Mouse (Mus musculus) v-Abl transformed pro-B cells (cell line): Measurements from ENCODE around the gene Slc44a1.

ENCODE experiments used
- in situ Hi-C, 2 experiments: fragments of 400-800 bp; cut with MboI; formaldehyde crosslinking; loops; one replicate each; pipeline ENCODE4 v1.15.1; 2025; ENCODE audit not compliant: unreplicated experiment in 2 of 2

Gene Slc44a1

DNA sequence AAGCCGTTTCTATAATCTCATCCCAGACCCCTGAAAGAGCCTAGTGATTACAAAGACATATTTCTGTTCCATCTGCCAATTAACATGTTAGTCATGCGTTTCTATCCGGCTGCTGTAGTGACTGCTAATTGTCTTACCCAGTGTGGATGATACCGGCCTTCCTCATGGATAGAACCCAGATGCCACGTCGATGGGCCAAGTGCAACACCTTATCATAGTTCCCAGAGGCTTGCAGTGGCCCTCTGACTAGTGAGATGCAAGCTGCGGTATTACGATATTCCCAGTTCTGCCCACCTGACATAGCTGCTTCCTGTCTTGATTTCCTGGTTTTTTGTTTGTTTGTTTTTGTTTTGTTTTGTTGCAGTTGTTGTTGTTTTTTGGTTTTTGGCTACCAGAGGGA is 151.7 kb downstream of the Slc44a1 start:
- in situ Hi-C loops, result loop anchor here (5.0 to 10.0 kb wide), 5 partner anchors 210 to 567 kb away; no protein-coding TSS in a partner anchor

DNA sequence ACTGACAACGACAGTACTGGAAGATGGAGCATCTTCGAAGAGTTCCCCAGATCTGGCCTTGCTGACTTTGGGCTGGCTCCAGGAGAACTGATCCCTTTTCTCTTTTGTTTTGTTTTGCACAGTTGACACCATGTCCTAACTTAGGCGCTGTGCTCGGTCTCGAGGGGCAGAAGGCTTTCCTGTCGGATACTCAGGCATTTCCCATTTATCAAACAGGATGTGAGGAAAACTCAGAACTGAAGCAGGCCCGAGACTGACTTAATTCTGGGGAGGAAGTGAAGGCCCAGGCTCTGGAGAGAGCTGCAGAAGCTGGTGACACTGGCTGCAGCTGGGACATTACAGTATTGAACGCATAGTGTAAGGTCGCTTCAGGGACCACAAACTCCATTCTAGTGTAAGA is 152.2 kb downstream of the Slc44a1 start:
- in situ Hi-C loops, result loop anchor here (5.0 to 10.0 kb wide), 5 partner anchors 210 to 568 kb away; no protein-coding TSS in a partner anchor

DNA sequence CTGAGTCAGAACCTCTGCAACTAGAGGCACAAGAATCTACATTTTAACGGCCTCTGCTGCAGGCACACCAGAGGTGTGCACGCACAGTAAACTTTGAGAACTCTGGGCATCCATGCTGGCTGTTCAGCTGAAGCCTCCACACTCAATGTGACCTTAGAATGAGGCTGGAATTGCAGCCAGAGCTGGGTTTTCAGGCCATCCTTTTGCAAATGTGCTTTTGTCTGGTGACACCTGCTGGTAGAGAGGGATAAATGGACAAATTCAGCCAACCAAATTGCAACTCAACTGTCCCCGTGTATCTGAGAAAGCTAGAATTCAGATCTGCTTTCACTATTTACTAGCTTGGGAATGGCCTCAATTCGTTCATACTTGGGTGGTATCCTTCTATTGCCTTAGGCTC is 154.0 kb downstream of the Slc44a1 start:
- in situ Hi-C loops, result loop anchor here (5.0 to 10.0 kb wide), 5 partner anchors 212 to 569 kb away; no protein-coding TSS in a partner anchor

DNA sequence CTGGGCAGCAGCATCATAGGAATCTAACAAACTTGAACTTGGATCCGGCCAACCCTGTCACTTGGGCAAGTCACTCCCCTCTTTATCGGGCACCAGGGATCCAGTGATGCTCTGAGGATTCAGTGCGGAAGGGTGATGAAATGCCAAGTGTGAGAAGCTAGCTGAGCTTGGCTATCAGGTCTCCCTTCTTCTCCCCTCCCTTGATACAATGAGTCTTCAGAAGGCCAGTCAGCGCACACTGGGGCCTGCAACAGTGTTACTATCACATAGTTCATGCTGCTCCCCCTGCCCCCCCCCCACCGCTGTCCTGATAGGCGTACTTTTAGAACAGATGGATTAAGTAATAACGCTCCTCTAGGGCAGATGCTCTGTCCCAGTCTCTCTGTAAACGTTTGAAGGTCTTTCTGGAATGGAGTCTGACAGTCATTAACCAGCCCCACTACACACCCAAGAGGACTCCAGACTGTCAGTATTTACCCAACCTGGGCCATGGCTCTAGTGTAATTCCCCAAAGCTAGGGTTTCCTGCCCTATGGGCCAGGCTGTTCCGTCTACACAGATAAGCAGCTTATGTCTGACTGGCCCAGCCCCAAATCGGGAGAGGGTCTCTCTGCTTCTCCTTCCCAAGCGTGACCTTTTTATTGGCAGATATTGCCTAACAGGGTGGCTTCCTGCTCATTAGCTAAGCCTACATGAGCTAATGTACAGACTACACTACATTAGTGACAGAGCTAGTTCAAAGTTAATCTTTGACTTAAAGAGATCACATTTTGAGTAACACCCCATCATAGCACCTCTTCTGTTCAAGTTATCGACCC is 155.2 kb downstream of the Slc44a1 start:
- in situ Hi-C loops, result loop anchor here (10.0 kb wide), 3 partner anchors 249 to 571 kb away; no protein-coding TSS in a partner anchor

DNA sequence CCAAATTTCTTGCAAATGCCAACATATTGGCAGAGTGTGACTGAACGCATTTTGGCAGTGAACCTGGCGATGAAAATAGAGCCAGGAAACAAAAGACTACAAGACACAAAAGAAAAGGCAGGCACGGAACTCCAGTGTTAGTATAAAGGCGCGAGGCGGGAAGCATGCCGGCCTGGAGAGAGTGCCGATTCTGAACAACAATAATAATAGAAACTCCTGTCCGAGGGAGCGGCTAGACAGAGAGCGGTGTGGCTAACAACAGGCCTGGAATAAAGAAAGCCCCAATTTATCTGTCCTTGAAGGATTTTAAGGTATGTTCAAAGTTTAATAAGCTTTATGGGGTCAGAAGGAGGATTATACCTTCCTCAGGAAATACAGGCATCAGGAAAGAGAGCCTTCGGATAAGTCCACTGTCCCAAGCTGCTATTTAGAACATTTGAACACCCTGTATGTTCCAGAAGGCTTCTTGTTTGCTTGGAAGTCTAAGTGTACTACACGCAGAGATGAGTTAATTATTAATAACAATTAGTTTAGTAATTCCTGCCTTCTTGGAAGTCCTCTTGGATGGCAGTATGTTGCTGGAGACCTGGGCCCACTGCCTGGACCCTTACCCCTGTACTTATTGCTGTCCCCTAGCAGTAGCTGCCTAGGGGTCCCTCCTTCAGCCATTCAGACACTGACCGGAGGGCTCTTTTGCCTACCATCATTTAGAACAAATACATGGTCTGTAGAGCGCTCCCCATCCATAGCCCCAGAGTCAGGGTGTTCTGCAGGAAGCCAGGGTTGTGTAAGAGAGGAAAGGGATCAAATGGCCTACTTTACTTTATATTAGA is 156.1 kb downstream of the Slc44a1 start:
- in situ Hi-C loops, result loop anchor here (10.0 kb wide), 3 partner anchors 249 to 571 kb away; no protein-coding TSS in a partner anchor

DNA sequence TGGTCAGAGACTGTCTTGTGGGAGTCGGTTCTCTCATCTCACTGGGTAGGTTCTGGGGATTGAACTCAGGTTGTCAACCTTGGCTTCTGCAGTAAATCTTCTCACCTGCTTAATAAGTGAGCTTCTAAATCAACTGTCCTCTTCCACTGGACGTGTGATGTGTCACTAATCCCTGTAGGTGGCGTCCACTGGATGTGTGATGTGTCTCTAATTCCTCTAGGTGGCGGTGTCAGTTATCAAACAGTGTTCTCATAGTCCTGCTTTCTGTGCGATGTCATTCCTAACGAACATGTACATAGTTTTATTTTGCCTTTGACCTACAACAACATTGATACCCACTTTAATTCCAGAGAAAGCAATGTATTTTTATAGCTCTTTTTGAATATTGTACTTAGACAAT is 160.2 kb downstream of the Slc44a1 start:
- in situ Hi-C loops, result no loop called here

DNA sequence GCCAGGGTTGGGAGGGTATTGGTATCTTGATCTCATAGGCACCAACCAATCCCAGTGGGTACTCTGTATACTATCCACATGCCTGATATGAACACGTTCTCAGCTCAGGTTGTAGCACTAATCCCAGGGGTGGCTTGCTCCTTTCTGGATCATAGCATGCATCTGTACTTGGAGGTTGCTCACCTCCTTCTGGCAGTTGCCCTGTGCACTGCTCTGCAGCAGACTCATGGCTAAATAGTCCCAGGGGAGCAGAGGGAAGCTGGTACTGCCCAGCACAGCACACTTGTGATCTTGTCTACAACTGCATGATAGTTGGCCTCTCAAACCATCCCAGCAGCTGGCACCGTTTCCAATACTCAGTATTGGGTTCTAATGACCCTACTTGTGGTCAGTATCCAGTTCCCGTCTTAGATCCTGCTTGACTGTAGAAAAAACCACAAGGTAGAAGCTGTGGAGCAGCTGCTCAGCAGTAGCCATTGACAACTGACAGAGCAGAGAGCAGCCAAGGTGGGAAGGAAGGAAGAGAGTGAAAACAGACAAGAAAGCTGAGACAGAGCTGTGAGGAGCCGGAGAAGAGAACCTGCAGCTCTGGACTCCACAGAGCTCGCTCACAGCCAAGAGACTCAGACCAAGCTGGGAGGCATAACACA is 174.5 kb downstream of the Slc44a1 start:
- in situ Hi-C loops, result no loop called here

DNA sequence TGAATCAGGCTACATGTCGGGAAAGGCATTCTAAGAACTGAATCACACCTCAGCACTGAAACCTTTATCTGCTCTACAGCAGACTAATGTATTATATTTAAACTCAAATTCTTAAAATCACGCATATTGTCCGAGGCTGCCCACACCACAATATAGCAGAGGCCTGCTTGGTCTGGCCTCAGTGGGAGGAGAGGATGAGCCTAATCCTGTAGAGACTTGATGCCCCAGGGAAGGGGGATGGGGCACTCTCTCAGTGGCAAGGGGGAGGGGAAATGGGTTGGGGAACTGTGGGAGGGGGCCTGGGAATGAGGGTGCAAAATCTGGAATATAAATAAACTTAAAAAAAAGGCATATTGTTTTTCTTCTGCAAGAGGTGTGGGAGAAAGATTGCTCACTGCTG is 177.8 kb downstream of the Slc44a1 start:
- in situ Hi-C loops, result no loop called here

DNA sequence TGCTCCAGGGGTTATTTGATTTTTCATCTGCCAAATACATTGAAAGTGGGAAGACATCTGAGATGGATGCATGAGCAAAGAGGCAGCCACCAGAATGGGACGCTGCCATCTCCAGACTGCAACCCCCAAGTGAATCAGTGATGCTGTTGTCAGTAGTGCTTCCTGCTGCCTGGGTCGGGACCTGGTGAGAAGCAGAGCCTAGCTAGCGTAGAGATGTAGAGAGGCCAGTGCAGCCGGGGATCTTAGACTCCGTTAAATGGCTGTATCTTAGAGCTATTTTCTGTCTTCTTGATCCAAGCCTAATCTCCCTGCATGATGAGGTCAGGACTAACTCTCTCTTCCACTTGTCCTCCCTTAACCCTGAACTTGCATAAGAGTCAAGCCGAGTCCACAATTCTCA is 179.9 kb downstream of the Slc44a1 start:
- in situ Hi-C loops, result no loop called here

DNA sequence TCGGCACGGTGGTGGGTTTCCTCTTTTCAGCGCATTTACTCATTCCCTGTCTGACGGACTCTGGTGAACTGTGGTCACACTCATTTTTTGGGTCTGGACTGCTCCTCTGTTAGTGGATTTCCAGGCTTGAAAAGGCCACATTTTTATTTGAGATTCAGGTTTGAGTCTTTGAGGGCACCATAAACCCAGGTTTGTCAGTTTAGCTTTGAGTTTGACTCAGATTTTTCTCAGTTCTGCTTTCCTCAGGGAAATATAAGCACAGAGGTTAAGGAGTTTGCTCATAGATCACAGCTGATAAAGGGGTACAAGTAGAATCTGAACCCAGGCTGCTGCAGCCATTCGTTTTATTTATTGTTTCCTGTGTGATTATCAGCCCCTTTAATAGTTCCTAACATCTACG is 180.9 kb downstream of the Slc44a1 start:
- in situ Hi-C loops, result no loop called here

DNA sequence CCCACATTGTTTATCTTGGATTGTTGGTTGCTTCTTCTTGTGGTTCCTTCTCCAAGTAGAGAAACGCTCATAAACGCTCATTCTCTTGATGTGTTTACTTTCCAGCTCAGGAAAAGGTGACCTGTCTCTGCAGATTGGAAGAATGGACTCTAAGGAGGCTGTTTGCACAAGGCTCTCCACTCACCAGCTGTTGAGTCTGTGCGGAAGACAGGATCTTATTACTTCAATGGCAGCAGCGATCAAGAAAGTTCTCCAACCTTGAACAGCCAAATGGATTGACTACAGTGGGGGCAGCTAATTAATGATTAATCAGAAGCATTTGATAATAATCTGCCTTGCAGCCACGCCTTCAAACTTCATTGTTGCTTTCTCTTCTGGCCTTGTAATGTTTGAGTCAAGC is 181.3 kb downstream of the Slc44a1 start:
- in situ Hi-C loops, result no loop called here

DNA sequence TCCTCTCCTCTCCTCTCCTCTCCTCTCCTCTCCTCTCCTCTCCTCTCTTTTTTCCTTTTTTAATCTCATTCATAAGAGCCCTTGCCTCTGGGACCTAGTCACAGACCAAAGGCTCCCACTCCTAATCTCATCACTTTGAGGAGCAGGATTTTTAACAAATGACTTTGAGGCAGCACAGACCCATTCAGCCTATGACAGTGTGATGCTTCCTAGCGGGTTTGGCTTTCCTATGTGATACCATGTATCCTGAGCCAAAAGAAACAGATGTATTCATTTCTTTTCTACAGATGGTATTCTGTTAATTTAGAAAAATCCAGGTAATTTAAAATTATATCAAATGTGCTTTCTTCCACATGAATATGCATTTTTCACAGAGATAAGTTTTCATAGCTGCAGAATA is 183.5 kb downstream of the Slc44a1 start:
- in situ Hi-C loops, result no loop called here

DNA sequence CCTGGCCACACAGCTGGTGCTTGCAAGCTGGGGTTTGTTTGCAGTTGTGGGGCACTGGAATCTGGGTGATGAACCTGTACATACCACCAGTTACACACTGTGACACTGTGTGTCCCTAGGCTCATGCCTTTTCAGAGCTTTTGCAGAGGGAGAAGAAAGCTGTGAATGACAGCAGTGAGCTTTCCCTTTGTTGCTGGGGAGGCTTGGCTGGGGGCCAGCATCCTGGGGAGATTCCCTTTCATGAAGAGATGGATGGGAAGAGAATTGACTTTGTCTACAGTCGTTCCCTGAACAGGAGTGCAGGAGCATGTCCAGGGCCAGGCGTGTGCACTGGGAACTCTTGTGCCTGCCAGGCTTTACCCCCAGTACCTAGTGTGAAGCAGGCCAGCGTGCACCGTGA is 184.6 kb downstream of the Slc44a1 start:
- in situ Hi-C loops, result no loop called here

DNA sequence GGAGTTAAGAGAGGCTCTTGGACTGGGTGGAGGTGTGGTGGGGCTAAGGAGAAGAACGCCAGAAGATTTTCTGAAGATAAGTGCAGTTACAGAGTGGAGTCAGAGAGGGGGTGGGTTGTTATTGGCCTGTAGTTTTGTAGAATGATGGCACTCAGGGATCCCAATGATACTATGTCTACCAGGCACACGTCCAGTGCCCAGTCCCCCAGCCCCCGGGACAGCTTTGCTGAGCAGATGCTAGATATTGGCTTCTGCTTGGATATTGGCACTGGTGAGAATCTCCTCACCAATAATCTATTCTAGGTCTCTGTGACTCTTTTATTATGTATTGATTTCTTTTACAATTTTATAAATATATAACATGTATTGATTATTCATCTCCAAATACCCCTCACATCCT is 185.1 kb downstream of the Slc44a1 start:
- in situ Hi-C loops, result no loop called here

DNA sequence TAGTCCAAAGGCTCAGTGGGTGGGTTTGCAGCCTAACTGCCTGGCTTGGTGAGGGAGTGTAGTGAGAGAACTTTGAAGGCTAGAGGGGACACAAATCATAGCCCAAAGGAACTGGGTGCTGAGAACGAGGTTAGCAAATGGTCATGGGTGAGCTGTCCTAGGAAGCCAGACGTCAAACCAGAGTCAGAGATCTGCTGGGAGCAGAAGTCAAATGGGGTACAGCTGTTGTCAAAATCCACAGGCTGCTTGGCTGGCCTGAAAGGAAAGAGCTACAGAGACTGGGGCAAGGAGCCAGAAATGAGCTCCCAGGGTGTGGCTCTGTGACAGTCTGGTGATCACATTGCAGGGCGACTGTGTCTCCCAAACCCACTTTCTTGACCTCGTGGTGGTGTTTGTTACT is 188.7 kb downstream of the Slc44a1 start:
- in situ Hi-C loops, result no loop called here

DNA sequence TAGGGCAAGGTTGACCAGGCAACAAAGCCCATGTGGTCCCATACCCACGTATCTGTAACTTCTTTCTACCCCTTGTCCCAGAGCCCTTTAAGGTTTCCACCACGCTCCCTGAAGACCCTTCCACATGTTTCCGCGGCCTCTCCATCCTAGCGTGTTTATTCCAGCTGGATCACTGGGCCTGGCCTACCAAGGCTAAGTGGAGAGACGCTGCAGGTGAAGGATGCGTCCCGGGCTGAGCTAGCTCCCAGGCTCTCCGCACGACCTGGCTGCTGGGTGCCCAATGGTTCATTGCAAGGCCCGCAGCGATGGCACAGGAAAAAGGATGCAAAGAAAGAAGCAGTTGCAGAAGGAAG is 190.7 kb downstream of the Slc44a1 start:
- in situ Hi-C loops, result no loop called here

DNA sequence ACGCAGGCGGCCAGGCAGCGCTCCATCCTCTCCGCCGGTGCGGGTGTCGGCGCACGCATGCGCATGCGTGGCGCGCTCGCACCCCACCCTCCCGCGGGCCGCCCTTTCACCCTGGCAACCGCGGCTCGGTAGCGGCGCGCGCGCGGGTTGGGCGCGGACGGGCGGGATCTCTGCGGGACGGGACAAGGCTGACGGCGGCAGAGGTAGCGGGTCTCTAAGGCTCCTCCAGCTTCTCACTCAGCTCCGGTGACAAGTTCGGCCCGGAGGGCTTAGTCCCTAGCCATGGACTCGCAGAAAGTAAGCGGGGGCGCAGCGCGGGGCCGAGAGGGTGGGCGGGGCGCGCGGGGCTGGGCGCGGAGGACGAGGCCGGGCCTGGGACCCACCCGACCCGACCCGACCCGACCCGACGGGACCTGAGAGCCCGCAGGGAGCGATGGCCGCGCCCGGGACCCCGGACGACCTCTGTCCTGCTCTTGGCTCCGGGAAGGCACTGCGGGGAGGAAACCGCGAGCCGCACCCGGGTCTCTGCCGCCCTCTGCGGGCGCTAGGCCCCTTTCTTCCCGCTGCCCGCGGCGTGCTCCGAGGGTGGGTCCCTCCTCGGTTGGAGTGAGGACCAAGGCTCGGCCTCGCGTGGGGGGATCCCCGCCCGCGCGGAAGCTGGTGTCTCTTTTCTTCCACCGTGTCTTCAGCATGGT is 191.2 kb downstream of the Slc44a1 start, which contains the start of gene Fsd1l:
Gene Fsd1l, plus strand, starts transcription at position 156 of the 695 bp plus-strand sequence.
- in situ Hi-C loops, result no loop called here

DNA sequence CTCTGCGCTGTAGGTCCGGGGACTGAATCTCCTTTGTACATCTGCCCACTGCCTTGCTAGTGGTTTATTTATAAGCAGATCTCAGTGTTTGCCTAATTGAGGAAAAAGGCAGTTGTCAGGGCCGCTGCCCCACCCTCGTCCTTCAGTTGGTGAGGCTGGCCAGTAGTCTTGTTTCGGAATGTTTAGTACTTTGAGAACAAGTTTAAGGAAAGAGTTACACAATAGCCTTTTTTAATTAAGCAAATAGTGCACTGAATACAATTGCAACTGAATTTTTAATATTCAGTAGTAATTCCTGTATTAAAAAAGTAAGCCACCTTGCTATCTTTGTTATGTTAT is 191.8 kb downstream of the Slc44a1 start:
- in situ Hi-C loops, result no loop called here

DNA sequence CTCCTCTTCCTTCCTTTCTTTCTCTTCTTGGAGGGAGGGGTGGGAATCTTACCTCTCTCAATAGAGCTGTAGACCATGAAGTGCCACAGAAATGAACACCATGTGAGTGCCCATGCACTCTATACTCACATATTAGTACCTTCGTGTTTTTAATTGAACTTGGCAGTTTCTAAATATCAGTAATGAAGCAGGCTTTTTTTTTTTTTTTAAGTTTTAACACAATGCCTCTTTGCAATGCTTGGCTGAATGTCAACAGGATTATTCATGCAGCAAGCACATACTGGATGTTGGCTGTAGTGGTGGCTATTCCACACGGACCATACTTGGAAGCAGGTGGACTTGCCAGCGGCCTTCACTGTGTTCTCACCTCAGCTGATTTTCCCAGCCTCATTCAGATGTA is 195.1 kb downstream of the Slc44a1 start:
- in situ Hi-C loops, result no loop called here

DNA sequence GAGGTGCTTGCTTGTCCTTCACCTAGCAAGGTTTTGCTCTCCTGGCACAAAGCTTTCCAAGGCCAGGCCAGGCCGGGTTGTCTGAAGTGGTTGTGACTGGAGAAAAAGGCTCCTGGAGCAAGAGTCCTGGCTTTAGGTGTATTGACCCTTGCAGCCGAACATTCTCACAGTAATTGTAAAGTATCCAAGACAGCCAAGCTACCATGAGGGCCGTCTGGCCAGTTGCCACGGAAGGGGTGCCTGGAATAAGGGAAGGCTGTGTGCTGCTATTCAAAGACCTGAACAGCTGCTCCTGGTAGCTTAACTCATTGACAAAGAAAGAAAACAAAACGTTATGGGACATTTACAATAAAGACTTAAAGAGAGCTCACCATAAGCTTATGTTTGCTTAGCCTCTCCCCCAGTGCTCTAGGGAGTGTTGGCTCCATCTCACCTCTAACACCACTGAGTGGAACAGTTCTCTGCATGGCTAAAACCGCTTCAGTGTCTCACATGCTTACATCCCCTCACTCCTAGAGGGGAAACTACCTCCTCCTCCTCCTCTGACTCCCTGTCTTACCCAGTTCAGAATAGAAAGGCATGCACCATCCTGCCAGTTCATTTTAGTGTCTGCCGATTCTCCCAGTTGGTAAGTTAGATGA is 197.2 kb downstream of the Slc44a1 start:
- in situ Hi-C loops, result no loop called here
